Mouse (Mus musculus): Measurements from ENCODE around the gene Txn2. TPM values are rescaled to one million over a fixed set of nuclear protein-coding genes. Genes with fewer than 3 reads are reported as not detected.
"Not testable (repeated sequence)": the region's sequence is repeated elsewhere in the genome, so short reads cannot be mapped to it uniquely, and the experiment has no call there.

The Txn2 gene
- polyA plus RNA-seq, 1 experiment from 2014 or later: 269 TPM

DNA sequence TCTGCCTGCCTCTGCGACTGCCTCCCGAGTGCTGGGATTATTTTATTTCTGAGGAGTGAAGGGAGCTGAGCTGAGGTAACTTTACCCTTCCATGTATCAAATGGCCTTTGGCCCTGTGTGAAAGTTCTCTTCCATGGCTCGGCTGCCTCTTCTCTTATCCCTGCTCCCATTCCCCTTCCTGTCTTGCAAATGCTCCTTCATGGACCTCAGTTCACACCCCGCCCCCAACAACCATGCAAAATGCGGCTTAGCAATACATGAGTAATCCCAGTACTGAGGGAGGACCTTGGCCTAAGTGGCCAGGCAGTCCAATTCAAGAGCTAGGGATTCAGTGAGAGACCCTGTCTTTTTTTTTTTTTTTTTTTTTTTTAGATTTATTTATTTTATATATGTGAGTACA, 60.5 kb downstream of the Txn2 start:
- Histone ChIP-seq H3K4me3 (ENCODE audit: low read length) (no peak overlapping the region), H3K27ac (ENCODE audit: low read depth, low read length) (no peak overlapping the region), H3K4me1 (ENCODE audit: control insufficient read depth, insufficient read depth, low read length) (no peaks in the 10 kb centered on the region; the same call in 1 of the 2 replicates), H3K9ac (ENCODE audit: low read depth, low read length) (no peak overlapping the region), H3K9me3 (ENCODE audit: control insufficient read depth, low read length) (no peaks in the 10 kb centered on the region), H3K4me2 (replicated peaks; ENCODE audit: low read depth, low read length) (no peak overlapping the region), H3K27me3 (ENCODE audit: control insufficient read depth, insufficient read depth, low read length) (no peaks in the 10 kb centered on the region), H3K36me3 (ENCODE audit: control insufficient read depth, insufficient read depth, low read length) (no peaks in the 10 kb centered on the region)
- ATAC-seq (ENCODE audit: low FRiP score, low TSS enrichment): no peak
- 88% methylated on average over 5 of the region's 5 CpGs for WGBS

DNA sequence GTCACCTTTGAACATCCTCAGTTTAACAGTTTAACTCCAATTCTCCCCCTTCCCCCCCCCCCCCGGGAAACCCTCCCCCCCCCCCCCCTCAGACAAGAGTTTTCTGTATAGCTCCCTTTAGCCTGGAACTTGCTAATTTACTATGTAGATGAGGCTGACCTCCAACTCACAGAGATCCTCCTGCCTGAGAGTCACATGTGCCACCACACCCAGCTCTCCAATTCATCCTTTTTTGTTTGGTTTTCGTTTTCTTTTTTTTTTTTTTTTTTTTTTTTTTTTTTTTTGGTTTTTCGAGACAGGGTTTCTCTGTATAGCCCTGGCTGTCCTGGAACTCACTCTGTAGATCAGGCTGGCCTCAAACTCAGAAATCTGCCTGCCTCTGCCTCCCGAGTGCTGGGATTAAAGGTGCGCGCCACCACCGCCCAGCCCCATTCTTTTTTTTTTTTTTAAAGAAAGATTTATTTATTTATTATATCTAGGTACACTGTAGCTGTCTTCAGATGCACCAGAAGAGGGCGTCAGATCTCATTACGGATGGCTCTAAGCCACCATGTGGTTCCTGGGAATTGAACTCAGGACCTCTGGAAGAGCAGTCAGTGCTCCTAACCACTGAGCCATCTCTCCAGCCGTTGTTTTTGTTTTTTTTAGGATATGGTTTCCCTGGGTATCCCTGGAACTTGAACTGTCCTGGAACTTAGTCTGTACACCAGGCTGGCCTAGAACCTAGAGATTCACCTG, 61.4 kb downstream of the Txn2 start:
- not testable (repeated sequence) for ATAC-seq (ENCODE audit: low FRiP score, low TSS enrichment); H3K9ac ChIP-seq (ENCODE audit: low read depth, low read length); H3K4me2 ChIP-seq (replicated peaks; ENCODE audit: low read depth, low read length); H3K27me3 ChIP-seq (ENCODE audit: control insufficient read depth, insufficient read depth, low read length); H3K27ac ChIP-seq (ENCODE audit: low read depth, low read length); H3K36me3 ChIP-seq (ENCODE audit: control insufficient read depth, insufficient read depth, low read length); H3K9me3 ChIP-seq (ENCODE audit: control insufficient read depth, low read length); H3K4me3 ChIP-seq (ENCODE audit: low read length); H3K4me1 ChIP-seq (ENCODE audit: control insufficient read depth, insufficient read depth, low read length)
- 92% methylated on average over 7 of the region's 10 CpGs for WGBS

DNA sequence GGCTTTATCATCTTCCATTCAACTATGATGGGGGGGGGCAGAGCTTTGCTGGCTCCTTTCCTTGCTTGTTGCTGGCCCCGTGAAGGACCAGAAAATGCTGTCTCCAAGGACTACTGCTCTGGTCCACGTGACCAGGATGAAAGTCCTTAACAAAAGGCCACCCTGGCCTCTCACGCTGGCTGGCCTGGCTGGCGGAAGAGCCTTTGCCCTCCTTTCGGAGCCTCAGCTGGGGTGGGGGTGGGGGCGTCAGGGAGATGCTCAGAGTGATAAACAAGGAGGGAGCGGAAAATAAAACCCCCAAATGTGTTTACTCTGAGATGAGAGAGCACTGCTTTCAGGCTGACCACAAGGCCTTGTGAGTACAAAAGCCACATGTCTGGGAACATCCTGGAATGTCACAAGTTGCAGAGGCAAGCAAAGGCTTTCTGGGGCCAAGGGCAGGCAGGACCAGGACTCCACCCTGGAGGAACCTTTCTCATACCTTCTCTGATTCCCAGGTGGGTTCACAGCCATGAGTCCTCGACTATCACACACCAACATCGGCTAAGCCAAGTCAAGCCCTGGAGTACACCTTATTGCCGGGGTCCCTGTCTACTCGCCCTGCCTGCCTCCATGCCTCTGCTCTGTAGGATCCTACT, 62.1 kb downstream of the Txn2 start:
- Histone ChIP-seq H3K4me2 (replicated peaks; ENCODE audit: low read depth, low read length) (no peak overlapping the region), H3K4me3 (ENCODE audit: low read length) (no peak overlapping the region), H3K27me3 (ENCODE audit: control insufficient read depth, insufficient read depth, low read length) (no peaks in the 10 kb centered on the region), H3K9ac (ENCODE audit: low read depth, low read length) (peak overlapping the region; percentile 32), H3K27ac (ENCODE audit: low read depth, low read length) (no peak overlapping the region; the same call in 1 of the 2 replicates), H3K4me1 (ENCODE audit: control insufficient read depth, insufficient read depth, low read length) (no peaks in the 10 kb centered on the region; the same call in 1 of the 2 replicates), H3K36me3 (ENCODE audit: control insufficient read depth, insufficient read depth, low read length) (no peaks in the 10 kb centered on the region), H3K9me3 (ENCODE audit: control insufficient read depth, low read length) (no peaks in the 10 kb centered on the region)
- 53% methylated on average over 11 of the region's 11 CpGs for WGBS
- peak; percentile 24; the same call in 1 of the 2 replicates for ATAC-seq (ENCODE audit: low FRiP score, low TSS enrichment)

Other genes with a start within 250 kb of the Txn2 start
- not detected in 2 replicates for gene Apol7e, start 230.1 kb downstream of the Txn2 start, polyA plus RNA-seq (2014; fragmentation: Nextera tagmentation; extraction: Ambion mirVana)
- 0.34 TPM in 1 of 2 replicates, not detected in the other for gene Apol9b, start 200.0 kb downstream of the Txn2 start, polyA plus RNA-seq (2014; fragmentation: Nextera tagmentation; extraction: Ambion mirVana)
- not detected in 2 replicates for gene Apol8, start 172.0 kb downstream of the Txn2 start, polyA plus RNA-seq (2014; fragmentation: Nextera tagmentation; extraction: Ambion mirVana)
- 43.8 and 72.3 TPM in 2 replicates for gene Myh9, start 86.8 kb downstream of the Txn2 start, polyA plus RNA-seq (2014; fragmentation: Nextera tagmentation; extraction: Ambion mirVana)
- gene Foxred2, start 27.7 kb upstream of the Txn2 start, polyA plus RNA-seq (2014; fragmentation: Nextera tagmentation; extraction: Ambion mirVana): 4.2 and 6.2 TPM in 2 replicates
- gene Eif3d, start 41.8 kb upstream of the Txn2 start, polyA plus RNA-seq (2014; fragmentation: Nextera tagmentation; extraction: Ambion mirVana): 188 and 247 TPM in 2 replicates
- gene Cacng2, start 191.0 kb upstream of the Txn2 start, polyA plus RNA-seq (2014; fragmentation: Nextera tagmentation; extraction: Ambion mirVana): not detected in 2 replicates
- gene Ift27, start 245.1 kb upstream of the Txn2 start, polyA plus RNA-seq (2014; fragmentation: Nextera tagmentation; extraction: Ambion mirVana): 92.9 and 105 TPM in 2 replicates